Mouse (Mus musculus) MEL (cell line): ENCODE data around the gene Snx32. TPM values are rescaled to one million over a fixed set of nuclear protein-coding genes. Genes with fewer than 3 reads are reported as not detected.

Source experiments
- DNase-seq: peaks from one replicate; pipeline ENCODE4 v3.0.0; 2011; ENCODE audit warnings: low read depth, low spot score
- H3K27ac ChIP-seq: 2 replicates; pipeline ENCODE4 v1.5.1; 2012; ENCODE audit warnings: low read depth, mild to moderate bottlenecking, control low read depth, low read length, moderate library complexity; ENCODE audit not compliant: control insufficient read depth
- H3K27me3 ChIP-seq, 2 experiments: fragments of 150-350 bp in 1 of 2; sonication (generic) in 1 of 2; 2 replicates each; pipeline ENCODE4 v1.6.1; 2012; ENCODE audit warnings: low read length in 2 of 2, mild to moderate bottlenecking in 2 of 2, improper control_type of control experiment in 1 of 2, moderate library complexity in 1 of 2; ENCODE audit not compliant: insufficient read depth in 2 of 2, control insufficient read depth in 1 of 2
- H3K36me3 ChIP-seq, 2 experiments: 2 replicates each; pipeline ENCODE4 v1.6.1; 2012 to 2014; ENCODE audit warnings: low read length in 2 of 2, improper control_type of control experiment in 1 of 2, inconsistent platforms in 1 of 2, mild to moderate bottlenecking in 1 of 2; ENCODE audit not compliant: insufficient read depth in 2 of 2, control insufficient read depth in 1 of 2
- H3K4me1 ChIP-seq, 2 experiments: fragments of 150-350 bp in 1 of 2; sonication (generic) in 1 of 2; 2 replicates each; pipeline ENCODE4 v1.6.1; 2012; ENCODE audit warnings: low read length in 2 of 2, improper control_type of control experiment in 1 of 2, mild to moderate bottlenecking in 1 of 2; ENCODE audit not compliant: insufficient read depth in 2 of 2, control insufficient read depth in 1 of 2
- H3K4me3 ChIP-seq, 2 experiments: fragments of 150-350 bp in 1 of 2; sonication (generic) in 1 of 2; 2 replicates each; pipeline ENCODE4 v1.5.1; 2012; ENCODE audit warnings: low read depth in 2 of 2, low read length in 2 of 2, mild to moderate bottlenecking in 2 of 2, moderate library complexity in 2 of 2, control low read depth in 1 of 2, improper control_type of control experiment in 1 of 2; ENCODE audit not compliant: control insufficient read depth in 1 of 2, insufficient read depth in 1 of 2
- H3K79me2 ChIP-seq: 2 replicates; pipeline ENCODE4 v1.6.1; 2012; ENCODE audit warnings: mild to moderate bottlenecking, low read length, moderate library complexity; ENCODE audit not compliant: control insufficient read depth, poor library complexity, insufficient read depth
- H3K9ac ChIP-seq: 2 replicates; pipeline ENCODE4 v1.6.1; 2012; ENCODE audit warnings: low read depth, mild to moderate bottlenecking, control low read depth, low read length, moderate library complexity; ENCODE audit not compliant: control insufficient read depth, poor library complexity, severe bottlenecking
- H3K9me3 ChIP-seq: fragments of 150-350 bp; sonication (generic); replicated peaks from 2 replicates; pipeline ENCODE4 v1.6.1; 2012; ENCODE audit warnings: mild to moderate bottlenecking, low read length, improper control_type of control experiment, moderate library complexity; ENCODE audit not compliant: insufficient read depth
- BHLHE40 ChIP-seq: IDR thresholded peaks from 2 replicates; pipeline ENCODE4 v1.6.1; 2012; ENCODE audit warnings: low read depth, mild to moderate bottlenecking, inconsistent platforms, low read length, improper control_type of control experiment, borderline replicate concordance
- CHD1 ChIP-seq: IDR thresholded peaks from 2 replicates; pipeline ENCODE4 v1.6.1; 2012; ENCODE audit warnings: low read depth, mild to moderate bottlenecking, inconsistent platforms, low read length, improper control_type of control experiment
- CHD2 ChIP-seq: IDR thresholded peaks from 2 replicates; pipeline ENCODE4 v1.6.1; 2011; ENCODE audit warnings: low read length, improper control_type of control experiment
- CTCF ChIP-seq, 3 experiments: IDR thresholded peaks in 2 of 3; conservative IDR thresholded peaks in 1 of 3; 2 replicates each; pipeline ENCODE4 v1.5.1; 2011 to 2012; ENCODE audit warnings: low read length in 3 of 3, low read depth in 2 of 3, mild to moderate bottlenecking in 2 of 3, improper control_type of control experiment in 1 of 3, inconsistent platforms in 1 of 3, mixed read lengths in 1 of 3, moderate library complexity in 1 of 3; ENCODE audit not compliant: control insufficient read depth in 1 of 3, insufficient read depth in 1 of 3, poor library complexity in 1 of 3, severe bottlenecking in 1 of 3
- EP300 ChIP-seq, 2 experiments: IDR thresholded peaks; 2 replicates each; pipeline ENCODE4 v1.6.1; 2011; ENCODE audit warnings: improper control_type of control experiment in 2 of 2, low read length in 2 of 2, low read depth in 1 of 2, mild to moderate bottlenecking in 1 of 2
- ETS1 ChIP-seq: IDR thresholded peaks from 2 replicates; pipeline ENCODE4 v1.6.1; 2012; ENCODE audit warnings: low read depth, mild to moderate bottlenecking, inconsistent platforms, low read length, improper control_type of control experiment, moderate library complexity
- GABPA ChIP-seq: IDR thresholded peaks from 2 replicates; pipeline ENCODE4 v1.6.1; 2012; ENCODE audit warnings: low read depth, mild to moderate bottlenecking, inconsistent platforms, low read length, improper control_type of control experiment, moderate library complexity
- GATA1 ChIP-seq: IDR thresholded peaks from 2 replicates; pipeline ENCODE4 v1.6.1; 2011; ENCODE audit warnings: low read depth, low read length, improper control_type of control experiment
- HCFC1 ChIP-seq: IDR thresholded peaks from 2 replicates; pipeline ENCODE4 v1.6.1; 2012; ENCODE audit warnings: low read depth, mild to moderate bottlenecking, inconsistent platforms, low read length, improper control_type of control experiment, moderate library complexity
- MAX ChIP-seq: IDR thresholded peaks from 2 replicates; pipeline ENCODE4 v1.6.1; 2011; ENCODE audit warnings: low read length, improper control_type of control experiment
- MAZ ChIP-seq: IDR thresholded peaks from 2 replicates; pipeline ENCODE4 v1.6.1; 2012; ENCODE audit warnings: low read depth, mild to moderate bottlenecking, inconsistent platforms, low read length, improper control_type of control experiment
- MEF2A ChIP-seq: IDR thresholded peaks from 2 replicates; pipeline ENCODE4 v1.6.1; 2014; ENCODE audit warnings: low read depth, mild to moderate bottlenecking, inconsistent platforms, low read length, improper control_type of control experiment; ENCODE audit not compliant: poor library complexity, insufficient replicate concordance, severe bottlenecking; ENCODE audit errors: extremely low read depth
- MXI1 ChIP-seq: IDR thresholded peaks from 2 replicates; pipeline ENCODE4 v1.6.1; 2011; ENCODE audit warnings: mild to moderate bottlenecking, low read depth, low read length, improper control_type of control experiment
- MYB ChIP-seq: IDR thresholded peaks from 2 replicates; pipeline ENCODE4 v1.6.1; 2011; ENCODE audit warnings: mild to moderate bottlenecking, low read depth, low read length, improper control_type of control experiment
- MYC ChIP-seq: IDR thresholded peaks from 2 replicates; pipeline ENCODE4 v1.6.1; 2011; ENCODE audit warnings: low read depth, mild to moderate bottlenecking, low read length, improper control_type of control experiment, moderate library complexity
- NELFE ChIP-seq: IDR thresholded peaks from 2 replicates; pipeline ENCODE4 v1.6.1; 2011; ENCODE audit warnings: low read depth, low read length, improper control_type of control experiment
- NRF1 ChIP-seq: IDR thresholded peaks from 2 replicates; pipeline ENCODE4 v1.6.1; 2014; ENCODE audit warnings: low read depth, mild to moderate bottlenecking, inconsistent platforms, low read length, improper control_type of control experiment, moderate library complexity; ENCODE audit not compliant: poor library complexity, insufficient read depth, severe bottlenecking
- POLR2AphosphoS2 ChIP-seq: IDR thresholded peaks from 2 replicates; pipeline ENCODE4 v1.6.1; 2011; ENCODE audit warnings: low read length, improper control_type of control experiment
- POLR2AphosphoS5 ChIP-seq: IDR thresholded peaks from 2 replicates; pipeline ENCODE4 v1.6.1; 2012; ENCODE audit warnings: low read depth, borderline replicate concordance, mild to moderate bottlenecking, inconsistent platforms, low read length, moderate library complexity, mixed read lengths
- TAL1 ChIP-seq: IDR thresholded peaks from 2 replicates; pipeline ENCODE4 v1.6.1; 2012; ENCODE audit warnings: mild to moderate bottlenecking, inconsistent platforms, low read length, moderate library complexity, mixed read lengths
- UBTF ChIP-seq: IDR thresholded peaks from 2 replicates; pipeline ENCODE4 v1.6.1; 2012; ENCODE audit warnings: low read depth, mild to moderate bottlenecking, inconsistent platforms, low read length, improper control_type of control experiment, moderate library complexity, borderline replicate concordance; ENCODE audit not compliant: insufficient read depth
- ZC3H11A ChIP-seq: IDR thresholded peaks from 2 replicates; pipeline ENCODE4 v1.6.1; 2012; ENCODE audit warnings: low read depth, mild to moderate bottlenecking, inconsistent platforms, low read length, improper control_type of control experiment
- ZKSCAN1 ChIP-seq: IDR thresholded peaks from 2 replicates; pipeline ENCODE4 v1.6.1; 2012; ENCODE audit warnings: low read depth, mild to moderate bottlenecking, inconsistent platforms, low read length, improper control_type of control experiment, moderate library complexity
- polyA plus RNA-seq, 2 experiments: library from polyadenylated mRNA; stranded (reverse) in 1 of 2; unstranded in 1 of 2; fragments of >175 nt in 1 of 2; fragments of >200 nt in 1 of 2; gene quantifications; 2 replicates each; pipeline versions ENCODE4 v1.2.1 to v1.2.4; 2012; ENCODE audit warnings: low replicate concordance in 2 of 2, low read depth in 1 of 2; ENCODE audit not compliant: insufficient read length in 2 of 2, insufficient read depth in 1 of 2, missing spikeins in 1 of 2
- total RNA-seq: library from RNA; depleted of rRNA; stranded (reverse); fragments of 300-350 nt; gene quantifications from 2 replicates; pipeline ENCODE4 v1.2.3, GENCODE M21; 2012

Snx32 gene
- total and polyA plus RNA-seq, 3 experiments: 1.3 to 2.6 TPM; not detected in 1

- no peak for TF ChIP-seq POLR2AphosphoS5
- no peak for TF ChIP-seq POLR2AphosphoS2
- no peak for TF ChIP-seq BHLHE40
- no peak for TF ChIP-seq CTCF (IDR thresholded peaks at IDR 0.05 in 2 of 3, conservative IDR thresholded peaks at IDR 0.05 in 1 of 3; ENCODE audit: control insufficient read depth in 1 of 3, insufficient read depth in 1 of 3, low read depth in 2 of 3, low read length in 3 of 3, poor library complexity in 1 of 3, severe bottlenecking in 1 of 3)
- no peak for TF ChIP-seq NRF1
- no peak for TF ChIP-seq NELFE
- TF ChIP-seq MXI1: no peak
- Histone ChIP-seq H3K9ac (no peak overlapping the region), H3K9me3 (no peaks in the 10 kb centered on the region), H3K27me3 (no peaks in the 10 kb centered on the region), H3K79me2 (peaks cover 7% of the 10 kb centered on the region), H3K27ac (no peak overlapping the region), H3K36me3 (0 out of 4 replicates have a peak, but pooled peaks cover 0 to 2% of the 10 kb centered on the region in 2 experiments), H3K4me1 (peaks cover 0 to 12% of the 10 kb centered on the region in 2 experiments; a peak in 2 of 4 replicates), H3K4me3 (no peak overlapping the region)
- DNase-seq: no peak
Measured at GRCm38 (mm10) chr19:5485821-5486220, 24.5 kb downstream of the Snx32 start.

- Histone ChIP-seq H3K27ac (no peak overlapping the region), H3K4me3 (no peak overlapping the region), H3K9ac (no peak overlapping the region), H3K79me2 (peaks cover 2% of the 10 kb centered on the region), H3K9me3 (no peaks in the 10 kb centered on the region), H3K27me3 (no peaks in the 10 kb centered on the region), H3K36me3 (0 out of 4 replicates have a peak, but pooled peaks cover 0 to 2% of the 10 kb centered on the region in 2 experiments), H3K4me1 (peaks cover 0 to 12% of the 10 kb centered on the region in 2 experiments; a peak in 2 of 4 replicates)
- no peak for TF ChIP-seq MAZ
- TF ChIP-seq MYB: no peak
- no peak for TF ChIP-seq ZC3H11A
- TF ChIP-seq CHD2: no peak
- TF ChIP-seq EP300 (IDR thresholded peaks at IDR 0.05; ENCODE audit: low read depth in 1 of 2, low read length in 2 of 2): no peak
- TF ChIP-seq GABPA: no peak
- no peak for TF ChIP-seq CTCF (IDR thresholded peaks at IDR 0.05 in 2 of 3, conservative IDR thresholded peaks at IDR 0.05 in 1 of 3; ENCODE audit: control insufficient read depth in 1 of 3, insufficient read depth in 1 of 3, low read depth in 2 of 3, low read length in 3 of 3, poor library complexity in 1 of 3, severe bottlenecking in 1 of 3)
- TF ChIP-seq GATA1: no peak
- no peak for TF ChIP-seq MEF2A
- TF ChIP-seq UBTF: no peak
- no peak for TF ChIP-seq MAX
- no peak for TF ChIP-seq ETS1
- TF ChIP-seq CHD1: no peak
- TF ChIP-seq POLR2AphosphoS2: no peak
- no peak for TF ChIP-seq TAL1
- no peak for TF ChIP-seq HCFC1
- no peak for TF ChIP-seq MYC
- no peak for TF ChIP-seq ZKSCAN1
- DNase-seq: no peak
Measured at GRCm38 (mm10) chr19:5485371-5485770, 25.0 kb downstream of the Snx32 start.
